Mouse (Mus musculus) stomach, embryonic 14.5 days (tissue): Measurements from ENCODE around the gene Rab5if. TPM values are rescaled to one million over a fixed set of nuclear protein-coding genes. Genes with fewer than 3 reads are reported as not detected.
"Not testable (repeated sequence)": the region's sequence is repeated elsewhere in the genome, so short reads cannot be mapped to it uniquely, and the experiment has no call there.

Experiments used
- ATAC-seq: fragments of 200-750 bp; cut with Nextera tagmentation; 2 replicates; pipeline ENCODE4 v1.8.0; 2017; ENCODE audit warnings: low read depth, moderate TSS enrichment; ENCODE audit not compliant: insufficient number of reproducible peaks, insufficient read depth, low FRiP score
- H3K27ac ChIP-seq: fragments of 300-500 bp; sonication (generic); 2 replicates; pipeline ENCODE4 v1.5.1; 2014; ENCODE audit warnings: mild to moderate bottlenecking, low read length, moderate library complexity, mixed read lengths
- H3K27me3 ChIP-seq: fragments of 300-500 bp; sonication (generic); 2 replicates; pipeline ENCODE4 v1.6.1; 2014; ENCODE audit warnings: low read length, control low read depth, mixed read lengths; ENCODE audit not compliant: control insufficient read depth, insufficient read depth
- H3K36me3 ChIP-seq: fragments of 300-500 bp; sonication (generic); 2 replicates; pipeline ENCODE4 v1.6.1; 2014; ENCODE audit warnings: mild to moderate bottlenecking, control low read depth, low read length, moderate library complexity, mixed read lengths; ENCODE audit not compliant: control insufficient read depth, insufficient read depth
- H3K4me1 ChIP-seq: fragments of 300-500 bp; sonication (generic); 2 replicates; pipeline ENCODE4 v1.6.1; 2014; ENCODE audit warnings: low read length, control low read depth, mixed read lengths; ENCODE audit not compliant: control insufficient read depth, insufficient read depth
- H3K4me2 ChIP-seq: fragments of 300-500 bp; sonication (generic); replicated peaks from 2 replicates; pipeline ENCODE4 v1.6.1; 2014; ENCODE audit warnings: low read depth, low read length, control low read depth
- H3K4me3 ChIP-seq: fragments of 300-500 bp; sonication (generic); 2 replicates; pipeline ENCODE4 v1.5.1; 2014; ENCODE audit warnings: low read depth, low read length, control low read depth
- H3K9ac ChIP-seq: fragments of 300-500 bp; sonication (generic); replicated peaks from 2 replicates; pipeline ENCODE4 v1.6.1; 2014; ENCODE audit warnings: low read depth, mild to moderate bottlenecking, control low read depth, low read length, moderate library complexity, mixed read lengths
- H3K9me3 ChIP-seq: fragments of 300-500 bp; sonication (generic); 2 replicates; pipeline ENCODE4 v1.6.1; 2016; ENCODE audit warnings: low read depth, low read length, control low read depth; ENCODE audit not compliant: control insufficient read depth
- WGBS: fragments of 180-500 bp; shearing (Covaris S2); extraction: QIAGEN DNeasy Blood & Tissue Kit; methylation state at CpG from one replicate; pipeline ENCODE4 v1.1.7; 2014; 5-methylcytosine and 5-hydroxymethylcytosine counted together
- polyA plus RNA-seq: library from polyadenylated mRNA; unstranded; fragments of >200 nt; fragmentation: Nextera tagmentation; extraction: Ambion mirVana; gene quantifications from 2 replicates; pipeline ENCODE4 v1.2.1, GENCODE M21; 2014

Rab5if gene
- polyA plus RNA-seq, 1 experiment from 2014 or later = 189 TPM

- Histone ChIP-seq H3K27ac (no peak overlapping the region), H3K4me2 (no peak overlapping the region), H3K4me1 (no peaks in the 10 kb centered on the region), H3K4me3 (no peak overlapping the region), H3K27me3 (no peaks in the 10 kb centered on the region), H3K9me3 (no peaks in the 10 kb centered on the region), H3K36me3 (no peaks in the 10 kb centered on the region), H3K9ac (no peak overlapping the region)
- ATAC-seq = no peak
- WGBS = 78% methylated on average over 3 of the region's 3 CpGs
These were observed 53.6 kb downstream of the Rab5if start for GRCm38 (mm10) chr2:156916419-156917125.

- Histone ChIP-seq H3K4me1 (no peaks in the 10 kb centered on the region), H3K27me3 (no peaks in the 10 kb centered on the region), H3K4me2 (no peak overlapping the region), H3K9me3 (no peaks in the 10 kb centered on the region), H3K36me3 (no peaks in the 10 kb centered on the region), H3K9ac (no peak overlapping the region), H3K4me3 (no peak overlapping the region), H3K27ac (no peak overlapping the region)
- no peak for ATAC-seq
- WGBS = 59% methylated on average over 4 of the region's 4 CpGs
These were observed 55.6 kb downstream of the Rab5if start for GRCm38 (mm10) chr2:156918562-156918961.

DNA sequence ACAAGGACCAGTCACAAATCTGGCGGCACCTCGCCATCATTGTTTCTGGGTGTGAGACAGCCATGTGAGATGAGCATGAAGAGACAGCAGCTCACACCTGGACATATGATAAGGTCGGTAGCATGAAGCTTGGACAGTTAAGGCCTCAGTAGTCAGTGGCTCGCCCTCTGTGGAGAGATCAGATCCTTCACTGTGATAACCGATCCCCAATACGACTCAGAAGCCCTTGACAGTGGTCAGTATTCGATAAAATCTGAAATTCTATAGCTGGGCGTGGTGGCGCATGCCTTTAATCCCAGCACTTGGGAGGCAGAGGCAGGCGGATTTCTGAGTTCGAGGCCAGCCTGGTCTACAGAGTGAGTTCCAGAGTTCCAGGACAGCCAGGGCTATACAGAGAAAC lies 56.3 kb downstream of the Rab5if start:
- not testable (repeated sequence) for H3K36me3 ChIP-seq, H3K27ac ChIP-seq, H3K27me3 ChIP-seq, H3K4me1 ChIP-seq, ATAC-seq, H3K9ac ChIP-seq, H3K4me2 ChIP-seq, H3K4me3 ChIP-seq, H3K9me3 ChIP-seq
- 90% methylated on average over 11 of the region's 11 CpGs for WGBS

DNA sequence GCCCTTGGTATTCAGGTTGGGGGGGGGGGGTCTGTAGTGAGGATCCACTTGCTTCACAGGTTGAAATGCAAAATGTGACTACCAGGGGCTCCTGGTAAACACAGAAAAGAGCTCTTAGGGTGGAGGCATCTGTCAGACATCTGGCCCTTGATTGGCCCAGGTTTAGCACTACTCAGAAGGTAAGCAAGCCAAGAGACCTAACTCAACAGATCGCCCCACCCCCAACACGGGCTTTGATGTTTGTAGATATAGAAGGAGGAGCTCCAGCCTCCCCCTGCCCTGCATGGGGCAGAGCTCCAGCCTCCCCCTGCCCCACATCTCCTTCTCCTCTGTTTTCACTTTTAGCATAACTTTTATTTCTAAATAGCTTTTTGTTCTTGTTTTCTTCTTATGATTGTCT lies 56.9 kb downstream of the Rab5if start:
- Histone ChIP-seq H3K9me3 (no peaks in the 10 kb centered on the region), H3K36me3 (no peaks in the 10 kb centered on the region), H3K4me3 (no peak overlapping the region), H3K4me2 (no peak overlapping the region), H3K9ac (no peak overlapping the region), H3K4me1 (no peaks in the 10 kb centered on the region), H3K27me3 (no peaks in the 10 kb centered on the region), H3K27ac (no peak overlapping the region)
- WGBS = 48% methylated on average over 2 of the region's 2 CpGs
- ATAC-seq = no peak

- Histone ChIP-seq H3K9ac (no peak overlapping the region), H3K4me3 (no peak overlapping the region), H3K4me2 (no peak overlapping the region), H3K27me3 (no peaks in the 10 kb centered on the region), H3K4me1 (peaks cover 3% of the 10 kb centered on the region; the same call in 1 of the 2 replicates), H3K9me3 (no peaks in the 10 kb centered on the region), H3K27ac (no peak overlapping the region), H3K36me3 (no peaks in the 10 kb centered on the region)
- 81% methylated on average over 5 of the region's 5 CpGs for WGBS
- no peak for ATAC-seq
These were observed 60.1 kb downstream of the Rab5if start for GRCm38 (mm10) chr2:156923057-156923456.

Other genes with a start within 250 kb of the Rab5if start
- 77.6 and 88.5 TPM in 2 replicates for gene Dlgap4, start 249.4 kb upstream of the Rab5if start, polyA plus RNA-seq
- gene Myl9, start 87.7 kb upstream of the Rab5if start, polyA plus RNA-seq = 1,732 and 1,736 TPM in 2 replicates
- 67.1 and 73.7 TPM in 2 replicates for gene Tgif2, start 23.1 kb upstream of the Rab5if start, polyA plus RNA-seq
- 8.0 and 9.1 TPM in 2 replicates for gene 4930518I15Rik, start 5.2 kb upstream of the Rab5if start, polyA plus RNA-seq
- 0.22 and 0.28 TPM in 2 replicates for gene Sla2, start 24.1 kb downstream of the Rab5if start, polyA plus RNA-seq
- gene Ndrg3, start 128.9 kb downstream of the Rab5if start, polyA plus RNA-seq = 44.4 and 45.1 TPM in 2 replicates
- gene Dsn1, start 144.0 kb downstream of the Rab5if start, polyA plus RNA-seq = 36.4 and 38.7 TPM in 2 replicates
- 7.3 and 8.1 TPM in 2 replicates for gene Soga1, start 216.1 kb downstream of the Rab5if start, polyA plus RNA-seq
- gene Tldc2, start 223.9 kb downstream of the Rab5if start, polyA plus RNA-seq = not detected in 2 replicates